Mouse (Mus musculus) activated CD4-positive, CD25-positive, alpha-beta regulatory T cell, adult 4 months (primary cell): ENCODE data around the gene Gm14403. TPM values are rescaled to one million over a fixed set of nuclear protein-coding genes. Genes with fewer than 3 reads are reported as not detected.

Source experiments
- polyA plus RNA-seq, 2 experiments: library from polyadenylated mRNA; unstranded; fragments of 100-300 nt; shearing (Covaris generic); gene quantifications; one replicate each; pipeline ENCODE4 v1.2.1; 2017

The Gm14403 gene
- polyA plus RNA-seq, 2 experiments from 2014 or later, result 0.78 TPM; not detected in 1

Other genes with a start within 250 kb of the Gm14403 start
- not detected for gene Gm14409, start 231.2 kb upstream of the Gm14403 start, polyA plus RNA-seq
- gene Gm14412, start 173.9 kb upstream of the Gm14403 start, polyA plus RNA-seq, result not detected
- gene Gm14418, start 99.9 kb upstream of the Gm14403 start, polyA plus RNA-seq, result under 1 TPM in 1 of 2 experiments, not detected in 1; 0.58 TPM
- gene Zfp970, start 33.5 kb upstream of the Gm14403 start, polyA plus RNA-seq, result 1 to 10 TPM; 5.7 to 7.6 TPM
- not detected for gene Gm14406, start 80.0 kb downstream of the Gm14403 start, polyA plus RNA-seq